Mouse (Mus musculus) stomach, embryonic 14.5 days (tissue): Measurements from ENCODE around the gene Pde4d. TPM values are rescaled to one million over a fixed set of nuclear protein-coding genes. Genes with fewer than 3 reads are reported as not detected.

Experiments used
- ATAC-seq: fragments of 200-750 bp; cut with Nextera tagmentation; 2 replicates; pipeline ENCODE4 v1.8.0; 2017; ENCODE audit warnings: low read depth, moderate TSS enrichment; ENCODE audit not compliant: insufficient number of reproducible peaks, insufficient read depth, low FRiP score
- H3K27ac ChIP-seq: fragments of 300-500 bp; sonication (generic); 2 replicates; pipeline ENCODE4 v1.5.1; 2014; ENCODE audit warnings: mild to moderate bottlenecking, low read length, moderate library complexity, mixed read lengths
- H3K27me3 ChIP-seq: fragments of 300-500 bp; sonication (generic); 2 replicates; pipeline ENCODE4 v1.6.1; 2014; ENCODE audit warnings: low read length, control low read depth, mixed read lengths; ENCODE audit not compliant: control insufficient read depth, insufficient read depth
- H3K36me3 ChIP-seq: fragments of 300-500 bp; sonication (generic); 2 replicates; pipeline ENCODE4 v1.6.1; 2014; ENCODE audit warnings: mild to moderate bottlenecking, control low read depth, low read length, moderate library complexity, mixed read lengths; ENCODE audit not compliant: control insufficient read depth, insufficient read depth
- H3K4me1 ChIP-seq: fragments of 300-500 bp; sonication (generic); 2 replicates; pipeline ENCODE4 v1.6.1; 2014; ENCODE audit warnings: low read length, control low read depth, mixed read lengths; ENCODE audit not compliant: control insufficient read depth, insufficient read depth
- H3K4me2 ChIP-seq: fragments of 300-500 bp; sonication (generic); replicated peaks from 2 replicates; pipeline ENCODE4 v1.6.1; 2014; ENCODE audit warnings: low read depth, low read length, control low read depth
- H3K4me3 ChIP-seq: fragments of 300-500 bp; sonication (generic); 2 replicates; pipeline ENCODE4 v1.5.1; 2014; ENCODE audit warnings: low read depth, low read length, control low read depth
- H3K9ac ChIP-seq: fragments of 300-500 bp; sonication (generic); replicated peaks from 2 replicates; pipeline ENCODE4 v1.6.1; 2014; ENCODE audit warnings: low read depth, mild to moderate bottlenecking, control low read depth, low read length, moderate library complexity, mixed read lengths
- H3K9me3 ChIP-seq: fragments of 300-500 bp; sonication (generic); 2 replicates; pipeline ENCODE4 v1.6.1; 2016; ENCODE audit warnings: low read depth, low read length, control low read depth; ENCODE audit not compliant: control insufficient read depth
- WGBS: fragments of 180-500 bp; shearing (Covaris S2); extraction: QIAGEN DNeasy Blood & Tissue Kit; methylation state at CpG from one replicate; pipeline ENCODE4 v1.1.7; 2014; 5-methylcytosine and 5-hydroxymethylcytosine counted together
- polyA plus RNA-seq: library from polyadenylated mRNA; unstranded; fragments of >200 nt; fragmentation: Nextera tagmentation; extraction: Ambion mirVana; gene quantifications from 2 replicates; pipeline ENCODE4 v1.2.1, GENCODE M21; 2014

Pde4d gene
- polyA plus RNA-seq, 1 experiment from 2014 or later: 29.3 TPM

- no peak overlapping the region for H3K9ac ChIP-seq
- no peak overlapping the region for H3K4me3 ChIP-seq
- H3K4me1 ChIP-seq: peaks cover 10% of the 10 kb centered on the region; the same call in 1 of the 2 replicates
- H3K9me3 ChIP-seq: no peaks in the 10 kb centered on the region
- H3K36me3 ChIP-seq: no peaks in the 10 kb centered on the region
- ATAC-seq: no peak
- H3K27ac ChIP-seq: no peak overlapping the region
- H3K4me2 ChIP-seq: no peak overlapping the region
- no peaks in the 10 kb centered on the region for H3K27me3 ChIP-seq
- 67% methylated on average over 4 of the region's 4 CpGs for WGBS
Observed at GRCm38 (mm10) chr13:109236047-109236446, 786.3 kb downstream of the Pde4d start.

DNA sequence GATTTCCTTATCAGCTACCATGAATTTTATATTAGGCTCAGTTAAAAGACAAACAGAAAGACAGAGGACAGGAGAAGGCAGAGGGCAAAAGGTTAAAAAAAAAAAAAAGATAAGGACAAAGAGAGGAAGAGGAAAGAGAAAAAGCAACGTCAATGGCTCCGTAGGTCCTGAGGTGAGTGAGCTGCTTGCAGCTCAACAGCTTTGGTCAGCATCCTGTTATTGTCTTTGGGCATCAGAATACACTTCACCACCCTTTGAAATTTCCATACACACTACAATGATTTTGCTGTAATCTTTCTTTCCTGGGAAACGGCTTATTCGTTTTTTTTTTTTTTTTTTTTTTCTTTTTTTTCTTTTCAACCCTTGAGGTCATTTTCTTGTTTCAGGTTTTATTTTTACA is 788.9 kb downstream of the Pde4d start:
- H3K27ac ChIP-seq: no peak overlapping the region
- H3K36me3 ChIP-seq: no peaks in the 10 kb centered on the region
- WGBS: 48% methylated on average over 4 of the region's 4 CpGs
- H3K9me3 ChIP-seq: no peaks in the 10 kb centered on the region
- H3K4me3 ChIP-seq: no peak overlapping the region
- ATAC-seq: no peak
- no peak overlapping the region for H3K9ac ChIP-seq
- 0 out of 2 replicates have a peak, but pooled peaks cover 3% of the 10 kb centered on the region for H3K4me1 ChIP-seq
- H3K27me3 ChIP-seq: no peaks in the 10 kb centered on the region
- no peak overlapping the region for H3K4me2 ChIP-seq

GRCm38 (mm10) chr13:109239296-109239695 is 789.5 kb downstream of the Pde4d start:
- Histone ChIP-seq H3K9ac (no peak overlapping the region), H3K4me3 (no peak overlapping the region), H3K4me2 (no peak overlapping the region), H3K9me3 (no peaks in the 10 kb centered on the region), H3K27me3 (no peaks in the 10 kb centered on the region), H3K36me3 (no peaks in the 10 kb centered on the region), H3K4me1 (0 out of 2 replicates have a peak, but pooled peaks cover 2% of the 10 kb centered on the region), H3K27ac (no peak overlapping the region)
- WGBS: 73% methylated on average over 11 of the region's 11 CpGs
- ATAC-seq: no peak

DNA sequence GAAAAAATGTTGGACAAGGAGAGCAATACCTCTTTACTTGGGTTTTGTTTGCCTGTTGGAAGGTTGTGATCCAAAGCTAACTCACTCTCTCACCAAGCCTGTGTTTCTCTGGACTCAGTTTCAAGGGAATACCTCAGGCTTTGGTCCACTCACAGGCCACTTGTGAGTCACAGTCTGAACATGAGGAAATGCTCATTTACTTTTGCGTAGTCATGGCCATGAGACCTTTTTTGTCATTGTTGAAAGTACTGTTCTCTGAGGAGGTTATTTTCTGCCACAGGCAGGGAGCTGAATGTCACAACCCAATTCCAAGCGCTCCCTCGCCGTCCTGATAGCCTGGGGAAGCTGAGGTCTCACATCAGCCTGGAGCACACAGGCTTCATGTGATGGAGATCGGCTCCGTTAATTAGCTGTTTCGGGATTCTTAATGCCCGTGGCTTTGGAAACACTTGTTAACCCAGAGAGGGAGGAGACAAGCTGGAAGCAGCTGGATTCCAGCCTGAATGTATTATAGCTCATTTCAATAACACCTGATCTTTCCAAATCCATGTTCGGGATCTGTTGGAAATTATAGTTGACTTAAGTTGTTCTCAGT is 792.8 kb downstream of the Pde4d start:
- Histone ChIP-seq H3K9ac (no peak overlapping the region), H3K27ac (no peak overlapping the region), H3K4me2 (no peak overlapping the region), H3K36me3 (no peaks in the 10 kb centered on the region), H3K4me3 (no peak overlapping the region), H3K9me3 (no peaks in the 10 kb centered on the region), H3K4me1 (no peaks in the 10 kb centered on the region), H3K27me3 (no peaks in the 10 kb centered on the region)
- WGBS: 84% methylated on average over 9 of the region's 9 CpGs
- no peak for ATAC-seq

DNA sequence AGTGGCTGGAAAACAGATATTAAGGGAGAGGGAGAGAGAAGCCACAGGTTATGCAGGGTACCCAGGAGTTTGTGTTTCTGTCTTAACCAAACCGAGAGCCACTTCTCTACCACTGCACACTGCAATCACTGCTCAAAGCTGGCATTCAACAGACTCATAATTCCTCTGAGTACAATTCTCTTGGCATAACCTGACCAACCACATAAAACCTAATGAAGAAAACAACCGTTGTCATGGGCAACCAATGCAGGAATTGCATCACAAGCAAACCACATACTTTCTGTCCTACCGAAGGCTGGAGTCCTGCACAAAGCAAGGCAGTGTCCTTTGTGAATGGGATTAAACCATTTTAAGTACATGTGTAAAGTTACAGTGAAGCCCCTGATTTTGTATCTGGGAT is 793.4 kb downstream of the Pde4d start:
- Histone ChIP-seq H3K4me1 (no peaks in the 10 kb centered on the region), H3K4me3 (no peak overlapping the region), H3K9me3 (no peaks in the 10 kb centered on the region), H3K9ac (no peak overlapping the region), H3K27me3 (no peaks in the 10 kb centered on the region), H3K27ac (no peak overlapping the region), H3K4me2 (no peak overlapping the region), H3K36me3 (no peaks in the 10 kb centered on the region)
- no peak for ATAC-seq
- WGBS: 82% methylated on average over 3 of the region's 3 CpGs

- Histone ChIP-seq H3K4me1 (no peaks in the 10 kb centered on the region), H3K9me3 (no peaks in the 10 kb centered on the region), H3K27me3 (no peaks in the 10 kb centered on the region), H3K4me2 (no peak overlapping the region), H3K36me3 (no peaks in the 10 kb centered on the region), H3K4me3 (no peak overlapping the region), H3K9ac (no peak overlapping the region), H3K27ac (no peak overlapping the region)
- ATAC-seq: no peak
- WGBS: 89% methylated on average over 4 of the region's 4 CpGs
Observed at GRCm38 (mm10) chr13:109247061-109247460, 797.3 kb downstream of the Pde4d start.

- Histone ChIP-seq H3K27ac (no peak overlapping the region), H3K27me3 (no peaks in the 10 kb centered on the region), H3K9ac (no peak overlapping the region), H3K4me3 (no peak overlapping the region), H3K36me3 (no peaks in the 10 kb centered on the region), H3K9me3 (no peaks in the 10 kb centered on the region), H3K4me2 (no peak overlapping the region), H3K4me1 (no peaks in the 10 kb centered on the region)
- no peak for ATAC-seq
Observed at GRCm38 (mm10) chr13:109249315-109249714, 799.6 kb downstream of the Pde4d start.

DNA sequence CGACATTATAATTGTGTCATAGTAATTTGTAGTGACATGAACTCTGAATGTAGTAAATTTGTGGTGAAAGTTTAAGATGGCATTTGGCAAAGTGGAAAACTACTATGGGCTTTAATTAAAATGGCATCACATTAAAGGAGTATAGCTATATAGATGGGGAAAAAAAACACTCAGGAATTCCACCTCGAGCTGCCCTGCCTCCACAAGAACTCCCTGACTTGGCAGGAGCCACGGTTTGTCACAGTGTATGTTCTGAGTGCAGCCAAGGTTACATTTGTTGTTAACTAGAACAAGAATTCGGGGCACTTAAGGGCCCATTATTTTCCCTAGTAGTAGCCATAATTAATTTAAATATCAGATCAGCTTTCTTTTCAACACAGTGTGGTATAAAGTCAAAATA is 805.9 kb downstream of the Pde4d start:
- Histone ChIP-seq H3K9me3 (no peaks in the 10 kb centered on the region), H3K27me3 (no peaks in the 10 kb centered on the region), H3K36me3 (no peaks in the 10 kb centered on the region), H3K27ac (no peak overlapping the region), H3K4me2 (no peak overlapping the region), H3K9ac (no peak overlapping the region), H3K4me1 (no peaks in the 10 kb centered on the region), H3K4me3 (no peak overlapping the region)
- ATAC-seq: no peak
- WGBS: 67% methylated on average over 4 of the region's 4 CpGs

- H3K36me3 ChIP-seq: no peaks in the 10 kb centered on the region
- peak overlapping the region; percentile 81 for H3K4me2 ChIP-seq
- WGBS: under 1% methylated on average over 23 of the region's 23 CpGs
- H3K4me1 ChIP-seq: peaks cover 15% of the 10 kb centered on the region; the same call in 1 of the 2 replicates
- no peaks in the 10 kb centered on the region for H3K9me3 ChIP-seq
- no peaks in the 10 kb centered on the region for H3K27me3 ChIP-seq
- H3K4me3 ChIP-seq: peak overlapping the region; percentile 50
- H3K27ac ChIP-seq: peak overlapping the region; percentile 78
- peak; percentile 91 for ATAC-seq
- H3K9ac ChIP-seq: peak overlapping the region; percentile 55
Observed at GRCm38 (mm10) chr13:109260220-109260795, 810.6 kb downstream of the Pde4d start.
